Mouse (Mus musculus): ENCODE measurements around the gene Nedd4. TPM values are rescaled to one million over a fixed set of nuclear protein-coding genes. Genes with fewer than 3 reads are reported as not detected.

The Nedd4 gene
- polyA plus RNA-seq, 1 experiment from 2014 or later: 564 TPM

GRCm38 (mm10) chr9:72791213-72791582 lies 129.1 kb downstream of the Nedd4 start:
- H3K9ac ChIP-seq (replicated peaks; ENCODE audit: low read length): no peak overlapping the region
- no peaks in the 10 kb centered on the region for H3K9me3 ChIP-seq (ENCODE audit: control insufficient read depth, low read length)
- no peaks in the 10 kb centered on the region for H3K36me3 ChIP-seq (ENCODE audit: control insufficient read depth, insufficient read depth, low read length)
- no peak overlapping the region for H3K27ac ChIP-seq (replicated peaks; ENCODE audit: low read depth, low read length)
- no peak overlapping the region for H3K4me2 ChIP-seq (ENCODE audit: low read length)
- 44% methylated on average over 10 of the region's 10 CpGs for WGBS
- H3K4me1 ChIP-seq (ENCODE audit: control insufficient read depth, insufficient read depth, low read length): no peaks in the 10 kb centered on the region
- no peaks in the 10 kb centered on the region for H3K27me3 ChIP-seq (ENCODE audit: control insufficient read depth, insufficient read depth, low read length)
- H3K4me3 ChIP-seq (replicated peaks; ENCODE audit: low read depth, low read length): no peak overlapping the region
- no peak for ATAC-seq (ENCODE audit: low FRiP score, low TSS enrichment)
- DNase-seq: no peak

- no peak overlapping the region for H3K4me3 ChIP-seq (replicated peaks; ENCODE audit: low read depth, low read length)
- DNase-seq: no peak
Observed at GRCm38 (mm10) chr9:72791681-72792080, 129.5 kb downstream of the Nedd4 start.

GRCm38 (mm10) chr9:72795243-72795642 lies 133.1 kb downstream of the Nedd4 start:
- Histone ChIP-seq H3K9ac (replicated peaks; ENCODE audit: low read length) (no peak overlapping the region), H3K4me1 (ENCODE audit: control insufficient read depth, insufficient read depth, low read length) (no peaks in the 10 kb centered on the region), H3K36me3 (ENCODE audit: control insufficient read depth, insufficient read depth, low read length) (no peaks in the 10 kb centered on the region), H3K9me3 (ENCODE audit: control insufficient read depth, low read length) (no peaks in the 10 kb centered on the region), H3K4me3 (replicated peaks; ENCODE audit: low read depth, low read length) (no peak overlapping the region), H3K27ac (replicated peaks; ENCODE audit: low read depth, low read length) (no peak overlapping the region), H3K4me2 (ENCODE audit: low read length) (no peak overlapping the region), H3K27me3 (ENCODE audit: control insufficient read depth, insufficient read depth, low read length) (no peaks in the 10 kb centered on the region)
- WGBS: 84% methylated on average over 3 of the region's 3 CpGs
- no peak for ATAC-seq (ENCODE audit: low FRiP score, low TSS enrichment)
- no peak for DNase-seq

More at GRCm38 (mm10) chr9:72791681-72792080, 129.5 kb downstream of the Nedd4 start:
- Histone ChIP-seq H3K9me3 (ENCODE audit: control insufficient read depth, low read length) (no peaks in the 10 kb centered on the region), H3K36me3 (ENCODE audit: control insufficient read depth, insufficient read depth, low read length) (no peaks in the 10 kb centered on the region), H3K4me2 (ENCODE audit: low read length) (no peak overlapping the region), H3K4me1 (ENCODE audit: control insufficient read depth, insufficient read depth, low read length) (no peaks in the 10 kb centered on the region), H3K9ac (replicated peaks; ENCODE audit: low read length) (no peak overlapping the region), H3K27me3 (ENCODE audit: control insufficient read depth, insufficient read depth, low read length) (no peaks in the 10 kb centered on the region), H3K27ac (replicated peaks; ENCODE audit: low read depth, low read length) (no peak overlapping the region)
- ATAC-seq (ENCODE audit: low FRiP score, low TSS enrichment): no peak
- WGBS: 11% methylated on average over 6 of the region's 6 CpGs

- Histone ChIP-seq H3K36me3 (ENCODE audit: control insufficient read depth, insufficient read depth, low read length) (no peaks in the 10 kb centered on the region), H3K4me2 (ENCODE audit: low read length) (no peak overlapping the region), H3K27me3 (ENCODE audit: control insufficient read depth, insufficient read depth, low read length) (no peaks in the 10 kb centered on the region), H3K27ac (replicated peaks; ENCODE audit: low read depth, low read length) (no peak overlapping the region), H3K4me1 (ENCODE audit: control insufficient read depth, insufficient read depth, low read length) (no peaks in the 10 kb centered on the region), H3K4me3 (replicated peaks; ENCODE audit: low read depth, low read length) (no peak overlapping the region), H3K9ac (replicated peaks; ENCODE audit: low read length) (no peak overlapping the region), H3K9me3 (ENCODE audit: control insufficient read depth, low read length) (no peaks in the 10 kb centered on the region)
- no peak for DNase-seq
- ATAC-seq (ENCODE audit: low FRiP score, low TSS enrichment): no peak
- WGBS: 56% methylated on average over 9 of the region's 9 CpGs
Observed at GRCm38 (mm10) chr9:72797136-72797621, 135.0 kb downstream of the Nedd4 start.

Other genes with a start within 250 kb of the Nedd4 start
- gene Mns1, start 224.3 kb upstream of the Nedd4 start, polyA plus RNA-seq (2014; fragmentation: Nextera tagmentation; extraction: Ambion mirVana): 4.9 and 10.3 TPM in 2 replicates
- gene Tex9, start 170.1 kb upstream of the Nedd4 start, polyA plus RNA-seq (2014; fragmentation: Nextera tagmentation; extraction: Ambion mirVana): 32.1 and 39.7 TPM in 2 replicates
- gene Rfx7, start 130.1 kb upstream of the Nedd4 start, polyA plus RNA-seq (2014; fragmentation: Nextera tagmentation; extraction: Ambion mirVana): 25.3 and 29.3 TPM in 2 replicates
- 0.30 and 0.54 TPM in 2 replicates for gene Prtg, start 144.5 kb downstream of the Nedd4 start, polyA plus RNA-seq (2014; fragmentation: Nextera tagmentation; extraction: Ambion mirVana)